Comparison of ENCODE assay signal across 40 mouse cellular contexts in the genomic region with DNA sequence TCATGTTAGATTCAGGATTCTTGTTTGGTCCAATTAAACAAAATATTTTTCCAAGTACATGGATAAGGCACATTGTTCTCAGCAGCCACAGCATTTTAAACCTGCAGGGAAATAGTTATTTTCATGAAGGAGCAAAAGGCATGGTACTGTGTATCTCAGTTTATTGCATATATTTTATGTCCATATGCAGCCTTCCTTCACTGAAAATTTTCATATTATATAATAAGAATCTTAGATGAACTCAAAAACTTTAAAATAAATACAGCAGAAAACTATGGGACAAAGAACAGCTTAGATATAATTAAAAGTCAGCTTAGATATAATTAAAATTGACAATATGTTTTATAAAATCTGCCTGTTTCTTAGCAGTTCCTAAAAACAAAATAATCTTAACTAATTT. TPM values are rescaled to one million over a fixed set of nuclear protein-coding genes. Genes with fewer than 3 reads are reported as not detected.
"Had no signal": no experiment of that assay in that cellular context is flagged by ENCODE, and none has a peak within 500 bp of the region (broad histone marks: within the 10 kb centered on the region; RNA-seq: fewer than 3 reads in every experiment).

A gene (minus strand): TSS at position 101 of the 400 bp plus-strand sequence.

RNA-seq across cellular contexts. Expression of the gene that starts here (rescaled TPM):
- total RNA-seq: left cerebral cortex, adult 8-10 months; left cerebral cortex, postnatal 10 days; left cerebral cortex, postnatal 14 days; left cerebral cortex, postnatal 25 days; left cerebral cortex, postnatal 36 days; left cerebral cortex, postnatal 4 days; liver, adult 2 months; megakaryocyte progenitor cell, adult 5-6 weeks; megakaryocyte, adult 5-6 weeks; megakaryocyte-erythroid progenitor cell, adult 5-6 weeks; midbrain, postnatal 0 days; monocyte, adult 5-6 weeks had no signal
- polyA plus RNA-seq: limb, embryonic 10.5 days; limb, embryonic 11.5 days; limb, embryonic 12.5 days; limb, embryonic 13.5 days; limb, embryonic 14.5 days; limb, embryonic 15.5 days; liver, adult 2 months; liver, embryonic 11.5 days; liver, embryonic 12.5 days; liver, embryonic 13.5 days; liver, embryonic 14.5 days; liver, embryonic 15.5 days; liver, embryonic 16.5 days; liver, postnatal 0 days; lung, adult 2 months; lung, embryonic 14.5 days; lung, embryonic 15.5 days; lung, embryonic 16.5 days; lung, postnatal 0 days; macrophage; midbrain, embryonic 10.5 days; midbrain, embryonic 11.5 days; midbrain, embryonic 12.5 days; midbrain, embryonic 13.5 days; midbrain, embryonic 14.5 days; midbrain, embryonic 15.5 days; midbrain, embryonic 16.5 days; midbrain, postnatal 0 days; myocyte; neural tube, embryonic 11.5 days had no signal
